Mouse (Mus musculus): ENCODE measurements at regions not wholly inside any gene's neighbourhood (a gene's known extent, or its start where the extent isn't known, plus 50 kb on each side); places are given as distances from the start of the nearest gene placed in this dataset.
A peak's percentile ranks its signal among the peaks of the same experiment; 100 is the strongest.

- DNase-seq: no peak
These were observed 512.2 kb upstream of the Gm10131 start for GRCm38 (mm10) chr8:34623783-34624182.

GRCm38 (mm10) chr8:34622177-34623114 lies 510.9 kb upstream of the Gm10131 start:
- DNase-seq: peak; percentile 22 to 37

GRCm38 (mm10) chr8:34618046-34618445 lies 506.5 kb upstream of the Gm10131 start:
- DNase-seq: no peak

- DNase-seq: peak; percentile 62 to 76
These were observed 503.4 kb upstream of the Gm10131 start for GRCm38 (mm10) chr8:34614987-34615386.

- DNase-seq: peak in 1 of 2 experiments; percentile 16
These were observed 502.5 kb upstream of the Gm10131 start for GRCm38 (mm10) chr8:34614031-34614526.

GRCm38 (mm10) chr8:34613138-34613537 lies 501.6 kb upstream of the Gm10131 start:
- peak; percentile 54 to 67 for DNase-seq

- no peak for DNase-seq
These were observed 500.9 kb upstream of the Gm10131 start for GRCm38 (mm10) chr8:34612396-34612795.

- DNase-seq: no peak
These were observed 498.6 kb upstream of the Gm10131 start for GRCm38 (mm10) chr8:34610186-34610585.

GRCm38 (mm10) chr8:34607426-34607825 lies 495.9 kb upstream of the Gm10131 start:
- DNase-seq: no peak

GRCm38 (mm10) chr8:34605031-34605430 lies 493.5 kb upstream of the Gm10131 start:
- DNase-seq: peak; percentile 47 to 73

GRCm38 (mm10) chr8:34604581-34604980 lies 493.0 kb upstream of the Gm10131 start:
- DNase-seq: peak; percentile 55 to 69

GRCm38 (mm10) chr8:34601426-34601953 lies 490.0 kb upstream of the Gm10131 start:
- DNase-seq: no peak

GRCm38 (mm10) chr8:34600880-34601279 lies 489.3 kb upstream of the Gm10131 start:
- no peak for DNase-seq

- DNase-seq: no peak
These were observed 485.1 kb upstream of the Gm10131 start for GRCm38 (mm10) chr8:34596593-34596992.

GRCm38 (mm10) chr8:34590976-34591749 lies 479.6 kb upstream of the Gm10131 start:
- no peak for DNase-seq

GRCm38 (mm10) chr8:34578043-34578442 lies 466.5 kb upstream of the Gm10131 start:
- no peak for DNase-seq

- DNase-seq: no peak
These were observed 462.5 kb upstream of the Gm10131 start for GRCm38 (mm10) chr8:34574009-34574408.

- no peak for DNase-seq
These were observed 461.7 kb upstream of the Gm10131 start for GRCm38 (mm10) chr8:34573007-34573881.

GRCm38 (mm10) chr8:34571736-34572135 lies 460.2 kb upstream of the Gm10131 start:
- DNase-seq: no peak

- no peak for DNase-seq
These were observed 450.7 kb upstream of the Gm10131 start for GRCm38 (mm10) chr8:34562278-34562677.

- no peak for DNase-seq
These were observed 438.2 kb upstream of the Gm10131 start for GRCm38 (mm10) chr8:34549786-34550185.

- peak; percentile 22 to 24 for DNase-seq
These were observed 435.3 kb upstream of the Gm10131 start for GRCm38 (mm10) chr8:34546815-34547214.

Measured in thymus, postnatal 36 days (tissue).